Mouse (Mus musculus): ENCODE results near the gene Manba. TPM values are rescaled to one million over a fixed set of nuclear protein-coding genes. Genes with fewer than 3 reads are reported as not detected.
"Not testable (repeated sequence)": the region's sequence is repeated elsewhere in the genome, so short reads cannot be mapped to it uniquely, and the experiment has no call there.

Manba gene
- total and polyA plus RNA-seq, 2 experiments from 2014 or later, result 7.0 to 10.7 TPM

- H3K27ac ChIP-seq, result 0 out of 2 replicates have a peak overlapping the region, but pooled peaks have one; percentile 20
- WGBS, result 75% methylated on average over 4 of the region's 4 CpGs
- DNase-seq (ENCODE audit: low spot score), result no peak
- H3K36me3 ChIP-seq (ENCODE audit: insufficient read depth, low read length), result no peaks in the 10 kb centered on the region
- no peak for TF ChIP-seq CTCF (IDR thresholded peaks at IDR 0.05; ENCODE audit: low read depth)
- ATAC-seq, result no peak
- H3K9me3 ChIP-seq (ENCODE audit: low read length), result no peaks in the 10 kb centered on the region
- no peak overlapping the region for H3K4me2 ChIP-seq (ENCODE audit: low read depth, low read length)
- H3K4me1 ChIP-seq (ENCODE audit: insufficient read depth, low read length), result no peaks in the 10 kb centered on the region
- H3K9ac ChIP-seq (replicated peaks; ENCODE audit: low read length), result no peak overlapping the region
- no peak overlapping the region for H3K4me3 ChIP-seq (ENCODE audit: low read length)
- H3K27me3 ChIP-seq (ENCODE audit: insufficient read depth, low read length), result no peaks in the 10 kb centered on the region
Measured at GRCm38 (mm10) chr3:135521963-135522362, 36.6 kb downstream of the Manba start.

GRCm38 (mm10) chr3:135522618-135523355 lies 37.4 kb downstream of the Manba start:
- no peak overlapping the region for H3K4me2 ChIP-seq (ENCODE audit: low read depth, low read length)
- no peaks in the 10 kb centered on the region for H3K36me3 ChIP-seq (ENCODE audit: insufficient read depth, low read length)
- H3K9me3 ChIP-seq (ENCODE audit: low read length), result no peaks in the 10 kb centered on the region
- H3K4me3 ChIP-seq (ENCODE audit: low read length), result no peak overlapping the region
- H3K4me1 ChIP-seq (ENCODE audit: insufficient read depth, low read length), result no peaks in the 10 kb centered on the region
- no peaks in the 10 kb centered on the region for H3K27me3 ChIP-seq (ENCODE audit: insufficient read depth, low read length)
- no peak for TF ChIP-seq CTCF (IDR thresholded peaks at IDR 0.05; ENCODE audit: low read depth)
- peak overlapping the region; percentile 20; the same call in 1 of the 2 replicates for H3K27ac ChIP-seq
- H3K9ac ChIP-seq (replicated peaks; ENCODE audit: low read length), result no peak overlapping the region
- WGBS, result 63% methylated on average over 16 of the region's 16 CpGs
- DNase-seq (ENCODE audit: low spot score), result no peak
- no peak for ATAC-seq

DNA sequence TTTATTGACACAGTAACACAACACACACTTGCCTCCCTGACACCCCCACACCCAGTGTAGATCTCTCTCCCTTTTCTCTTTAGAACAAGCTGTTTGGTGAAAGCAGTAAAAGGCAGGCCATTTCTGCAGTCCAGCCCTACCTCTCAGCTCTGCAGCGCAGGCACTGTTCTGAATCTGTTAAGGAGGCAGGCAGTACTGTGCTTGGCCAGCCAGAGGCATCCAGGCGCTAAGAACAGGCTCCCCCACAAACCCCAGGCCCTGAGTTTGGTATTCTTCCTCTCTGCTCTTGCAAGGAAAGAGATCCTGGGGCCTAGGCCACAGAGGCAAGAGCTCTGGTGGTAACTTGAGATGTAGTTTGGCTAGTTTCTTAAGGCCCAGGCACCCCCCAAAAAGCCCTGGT lies 39.5 kb downstream of the Manba start:
- not testable (repeated sequence) for H3K9ac ChIP-seq (replicated peaks; ENCODE audit: low read length); H3K27ac ChIP-seq; H3K4me1 ChIP-seq (ENCODE audit: insufficient read depth, low read length); DNase-seq (ENCODE audit: low spot score); H3K9me3 ChIP-seq (ENCODE audit: low read length); H3K36me3 ChIP-seq (ENCODE audit: insufficient read depth, low read length); H3K27me3 ChIP-seq (ENCODE audit: insufficient read depth, low read length); H3K4me2 ChIP-seq (ENCODE audit: low read depth, low read length); H3K4me3 ChIP-seq (ENCODE audit: low read length); ATAC-seq
- 33% methylated on average over 2 of the region's 2 CpGs for WGBS

DNA sequence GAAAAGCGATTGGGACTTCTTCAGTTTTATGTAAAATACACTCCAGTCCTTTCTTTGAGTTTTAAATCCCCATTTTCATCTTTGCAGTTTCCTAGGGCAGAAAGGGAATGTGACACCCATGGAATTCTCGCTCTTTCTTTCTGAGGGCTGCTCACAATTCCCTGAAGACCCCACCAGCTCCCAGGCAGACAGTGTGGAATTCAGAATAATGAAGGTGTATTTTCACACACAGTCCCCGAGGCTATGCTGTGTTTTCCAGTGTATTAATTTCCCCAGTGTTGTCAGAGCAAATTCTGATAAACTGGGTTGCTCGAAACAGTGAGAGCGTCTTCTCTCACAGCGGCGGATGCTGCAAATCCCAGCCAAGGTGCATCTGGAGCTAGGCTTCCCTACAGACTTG lies 44.3 kb downstream of the Manba start:
- H3K27ac ChIP-seq, result peak overlapping the region; percentile 26; the same call in 1 of the 2 replicates
- DNase-seq (ENCODE audit: low spot score) (peak; percentile 18), ATAC-seq (no peak)
- no peak overlapping the region for H3K9ac ChIP-seq (replicated peaks; ENCODE audit: low read length)
- no peaks in the 10 kb centered on the region for H3K27me3 ChIP-seq (ENCODE audit: insufficient read depth, low read length)
- H3K4me1 ChIP-seq (ENCODE audit: insufficient read depth, low read length), result no peaks in the 10 kb centered on the region
- 69% methylated on average over 7 of the region's 7 CpGs for WGBS
- no peaks in the 10 kb centered on the region for H3K36me3 ChIP-seq (ENCODE audit: insufficient read depth, low read length)
- H3K4me3 ChIP-seq (ENCODE audit: low read length), result no peak overlapping the region
- no peak overlapping the region for H3K4me2 ChIP-seq (ENCODE audit: low read depth, low read length)
- H3K9me3 ChIP-seq (ENCODE audit: low read length), result no peaks in the 10 kb centered on the region
- no peak for TF ChIP-seq CTCF (IDR thresholded peaks at IDR 0.05; ENCODE audit: low read depth)

DNA sequence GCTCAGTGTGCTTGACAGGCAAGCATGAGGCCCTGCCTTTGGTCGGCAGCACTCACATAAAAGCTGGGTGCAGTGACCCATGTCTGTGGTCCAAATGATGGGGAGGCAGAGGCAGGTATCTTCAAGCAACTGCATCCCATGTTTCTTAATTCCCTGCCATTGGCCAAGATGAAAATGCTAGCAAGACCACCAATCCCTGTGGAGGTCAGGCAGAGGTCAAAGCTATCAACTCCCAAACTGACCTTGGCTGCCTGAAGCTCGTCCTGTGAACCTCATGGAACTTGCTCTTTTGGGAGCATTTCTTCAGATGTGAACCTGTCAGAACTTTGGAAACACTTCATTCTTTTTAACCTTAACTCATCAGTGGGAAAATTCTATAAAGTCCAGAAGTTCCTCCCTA lies 46.4 kb downstream of the Manba start:
- no peaks in the 10 kb centered on the region for H3K4me1 ChIP-seq (ENCODE audit: insufficient read depth, low read length)
- DNase-seq (ENCODE audit: low spot score) (no peak), ATAC-seq (no peak)
- H3K27ac ChIP-seq, result no peak overlapping the region
- H3K4me3 ChIP-seq (ENCODE audit: low read length), result no peak overlapping the region
- 74% methylated on average over 2 of the region's 2 CpGs for WGBS
- H3K9me3 ChIP-seq (ENCODE audit: low read length), result no peaks in the 10 kb centered on the region
- no peak overlapping the region for H3K9ac ChIP-seq (replicated peaks; ENCODE audit: low read length)
- H3K36me3 ChIP-seq (ENCODE audit: insufficient read depth, low read length), result no peaks in the 10 kb centered on the region
- no peak for TF ChIP-seq CTCF (IDR thresholded peaks at IDR 0.05; ENCODE audit: low read depth)
- no peak overlapping the region for H3K4me2 ChIP-seq (ENCODE audit: low read depth, low read length)
- no peaks in the 10 kb centered on the region for H3K27me3 ChIP-seq (ENCODE audit: insufficient read depth, low read length)

DNA sequence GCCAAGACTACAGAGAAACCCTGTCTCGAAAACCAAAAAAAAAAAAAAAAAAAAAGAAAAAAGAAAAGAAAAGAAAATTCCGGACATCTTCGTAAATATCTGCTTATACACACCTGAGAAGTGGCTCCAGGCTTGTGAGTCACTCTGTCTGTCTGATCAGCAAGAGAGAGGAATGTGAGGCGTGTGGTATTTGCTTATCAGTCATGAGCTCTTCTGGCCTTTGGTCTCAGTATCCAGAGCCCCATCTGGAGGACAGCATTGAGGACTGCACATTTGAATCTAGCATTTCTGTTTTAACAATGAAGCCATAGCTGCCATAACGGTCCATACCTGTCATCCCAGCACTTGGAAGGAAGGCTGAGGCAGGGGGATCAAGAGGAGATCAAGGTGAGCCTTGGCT lies 48.7 kb downstream of the Manba start:
- no peaks in the 10 kb centered on the region for H3K4me1 ChIP-seq (ENCODE audit: insufficient read depth, low read length)
- H3K4me2 ChIP-seq (ENCODE audit: low read depth, low read length), result no peak overlapping the region
- TF ChIP-seq CTCF (IDR thresholded peaks at IDR 0.05; ENCODE audit: low read depth), result peak; percentile 30
- no peak overlapping the region for H3K27ac ChIP-seq
- WGBS, result 81% methylated on average over 4 of the region's 5 CpGs
- no peak for ATAC-seq
- no peaks in the 10 kb centered on the region for H3K9me3 ChIP-seq (ENCODE audit: low read length)
- no peak overlapping the region for H3K9ac ChIP-seq (replicated peaks; ENCODE audit: low read length)
- no peaks in the 10 kb centered on the region for H3K27me3 ChIP-seq (ENCODE audit: insufficient read depth, low read length)
- no peaks in the 10 kb centered on the region for H3K36me3 ChIP-seq (ENCODE audit: insufficient read depth, low read length)
- H3K4me3 ChIP-seq (ENCODE audit: low read length), result no peak overlapping the region
- DNase-seq (ENCODE audit: low spot score), result peak; percentile 9

GRCm38 (mm10) chr3:135546212-135546923 lies 61.0 kb downstream of the Manba start:
- Histone ChIP-seq H3K36me3 (ENCODE audit: insufficient read depth, low read length) (no peaks in the 10 kb centered on the region), H3K4me1 (ENCODE audit: insufficient read depth, low read length) (no peaks in the 10 kb centered on the region), H3K9ac (replicated peaks; ENCODE audit: low read length) (no peak overlapping the region), H3K9me3 (ENCODE audit: low read length) (no peaks in the 10 kb centered on the region), H3K27me3 (ENCODE audit: insufficient read depth, low read length) (no peaks in the 10 kb centered on the region), H3K4me3 (ENCODE audit: low read length) (no peak overlapping the region), H3K4me2 (ENCODE audit: low read depth, low read length) (no peak overlapping the region), H3K27ac (no peak overlapping the region)
- ATAC-seq, result no peak
- DNase-seq (ENCODE audit: low spot score), result no peak
- no peak for TF ChIP-seq CTCF (IDR thresholded peaks at IDR 0.05; ENCODE audit: low read depth)
- 63% methylated on average over 13 of the region's 13 CpGs for WGBS
